Mouse (Mus musculus): ENCODE data around the gene Tnfrsf21. TPM values are rescaled to one million over a fixed set of nuclear protein-coding genes. Genes with fewer than 3 reads are reported as not detected.
A peak's percentile ranks its signal among the peaks of the same experiment; 100 is the strongest.

Tnfrsf21 gene
- 10 to 100 TPM; 13.6 to 14.9 TPM for total RNA-seq (2021)
- long read RNA-seq, experiment 1, partial matches to known transcripts: 0 of 5 reads
- long read RNA-seq, experiment 1, other reads (novel, unspliced or antisense): 1 of 5 reads
- long read RNA-seq, experiment 2, partial matches to known transcripts: 0 of 4 reads
- long read RNA-seq, experiment 2, other reads (novel, unspliced or antisense): 1 of 4 reads

GRCm38 (mm10) chr17:43016371-43017331, at the start of gene Tnfrsf21:
Gene Tnfrsf21 (plus strand): TSS chr17:43016555.
- peak; percentile 94 to 95 for DNase-seq

GRCm38 (mm10) chr17:42968174-42968573, 48.2 kb upstream of the Tnfrsf21 start:
- no peak for DNase-seq

GRCm38 (mm10) chr17:42975312-42975996, 40.9 kb upstream of the Tnfrsf21 start:
- peak; percentile 26 to 28 for DNase-seq

- no peak for DNase-seq
Measured at GRCm38 (mm10) chr17:42977766-42978165, 38.6 kb upstream of the Tnfrsf21 start.

- DNase-seq: no peak
Measured at GRCm38 (mm10) chr17:42978345-42978744, 38.0 kb upstream of the Tnfrsf21 start.

- peak in 1 of 2 experiments; percentile 13 for DNase-seq
Measured at GRCm38 (mm10) chr17:42981806-42982205, 34.5 kb upstream of the Tnfrsf21 start.

- no peak for DNase-seq
Measured at GRCm38 (mm10) chr17:42982568-42982967, 33.8 kb upstream of the Tnfrsf21 start.

- DNase-seq: no peak
Measured at GRCm38 (mm10) chr17:42985837-42986589, 30.3 kb upstream of the Tnfrsf21 start.

- peak in 1 of 2 experiments; percentile 15 for DNase-seq
Measured at GRCm38 (mm10) chr17:42987692-42988091, 28.7 kb upstream of the Tnfrsf21 start.

GRCm38 (mm10) chr17:42989981-42990380, 26.4 kb upstream of the Tnfrsf21 start:
- no peak for DNase-seq

GRCm38 (mm10) chr17:42991112-42991511, 25.2 kb upstream of the Tnfrsf21 start:
- no peak for DNase-seq

GRCm38 (mm10) chr17:42999446-42999977, 16.8 kb upstream of the Tnfrsf21 start:
- DNase-seq: no peak

- DNase-seq: no peak
Measured at GRCm38 (mm10) chr17:43000598-43000997, 15.8 kb upstream of the Tnfrsf21 start.

- peak; percentile 45 to 64 for DNase-seq
Measured at GRCm38 (mm10) chr17:43012718-43013117, 3.6 kb upstream of the Tnfrsf21 start.

- DNase-seq: peak; percentile 65 to 69
Measured at GRCm38 (mm10) chr17:43017341-43018052, 1.1 kb downstream of the Tnfrsf21 start.

- no peak for DNase-seq
Measured at GRCm38 (mm10) chr17:43018071-43018470, 1.7 kb downstream of the Tnfrsf21 start.

GRCm38 (mm10) chr17:43019660-43020059, 3.3 kb downstream of the Tnfrsf21 start:
- DNase-seq: no peak

GRCm38 (mm10) chr17:43021017-43021416, 4.7 kb downstream of the Tnfrsf21 start:
- DNase-seq: no peak

- DNase-seq: no peak
Measured at GRCm38 (mm10) chr17:43022056-43022455, 5.7 kb downstream of the Tnfrsf21 start.

GRCm38 (mm10) chr17:43023637-43024217, 7.4 kb downstream of the Tnfrsf21 start:
- DNase-seq: no peak

- no peak for DNase-seq
Measured at GRCm38 (mm10) chr17:43024531-43024930, 8.2 kb downstream of the Tnfrsf21 start.
